Mouse (Mus musculus) lung, embryonic 15.5 days (tissue): ENCODE data around the gene Prss35. TPM values are rescaled to one million over a fixed set of nuclear protein-coding genes. Genes with fewer than 3 reads are reported as not detected.

ENCODE experiments used
- polyA plus RNA-seq: library from polyadenylated mRNA; unstranded; fragments of >200 nt; fragmentation: Nextera tagmentation; extraction: Ambion mirVana; gene quantifications from 2 replicates; pipeline ENCODE4 v1.2.1, GENCODE M21; 2015

Prss35 gene
- polyA plus RNA-seq, 1 experiment from 2014 or later: 54.0 TPM

Other genes with a start within 250 kb of the Prss35 start
- 40.6 and 41.2 TPM in 2 replicates for gene Pgm3, start 171.8 kb upstream of the Prss35 start, polyA plus RNA-seq
- 4.4 and 5.3 TPM in 2 replicates for gene Rwdd2a, start 171.7 kb upstream of the Prss35 start, polyA plus RNA-seq
- gene Me1, start 47.7 kb upstream of the Prss35 start, polyA plus RNA-seq: 31.6 and 32.6 TPM in 2 replicates
- 3.9 and 5.8 TPM in 2 replicates for gene Snap91, start 137.0 kb downstream of the Prss35 start, polyA plus RNA-seq